Mouse (Mus musculus): ENCODE data around the gene AC134908.4.
A peak's percentile ranks its signal among the peaks of the same experiment; 100 is the strongest.

GRCm38 (mm10) chr17:25773549-25774120 lies 21.8 kb downstream of the AC134908.4 start, which contains the start of gene Narfl:
- peak; percentile 59; the same call in 1 of the 2 replicates for TF ChIP-seq POLR2A (IDR thresholded peaks at IDR 0.05; ENCODE audit: insufficient read depth, low read depth, low read length)
- peak; percentile 83 for TF ChIP-seq CTCF (IDR thresholded peaks at IDR 0.05; ENCODE audit: insufficient read depth, low read depth, low read length)
